Mouse (Mus musculus): ENCODE data around the gene Magi1.

- TF ChIP-seq CTCF (IDR thresholded peaks at IDR 0.05; ENCODE audit: low read depth, low read length) (no peak), POLR2A (IDR thresholded peaks at IDR 0.05; ENCODE audit: extremely low read depth, insufficient read depth, low read length) (no peak)
Measured at GRCm38 (mm10) chr6:93697956-93698355, 585.8 kb downstream of the Magi1 start.
